Mouse (Mus musculus): ENCODE data around the gene Zic2. TPM values are rescaled to one million over a fixed set of nuclear protein-coding genes. Genes with fewer than 3 reads are reported as not detected.
"Not testable (repeated sequence)": the region's sequence is repeated elsewhere in the genome, so short reads cannot be mapped to it uniquely, and the experiment has no call there.

Zic2 gene
- polyA plus RNA-seq, 1 experiment, result not detected

DNA sequence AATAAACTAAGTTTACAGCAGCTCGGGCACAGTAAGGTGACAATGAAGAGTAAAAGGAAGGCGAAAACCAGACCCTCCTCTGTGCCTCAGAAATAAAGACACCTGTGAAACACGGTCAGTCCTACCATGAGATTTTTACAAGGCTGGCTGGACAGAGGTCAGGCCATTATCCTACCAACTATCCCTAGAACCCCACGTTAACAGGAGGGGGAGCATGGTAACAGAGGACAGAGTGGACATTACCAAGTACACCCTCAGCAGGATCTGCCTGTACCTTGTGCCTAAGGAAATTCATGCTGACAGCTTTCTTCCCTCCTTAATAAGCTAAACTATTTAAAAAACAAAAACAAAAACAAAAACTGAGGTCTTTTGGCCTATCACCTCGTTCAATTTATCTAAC is 15.0 kb upstream of the Zic2 start:
- DNase-seq, result no peak
- Histone ChIP-seq H3K36me3 (ENCODE audit: control insufficient read depth, insufficient read depth, low read length) (no peaks in the 10 kb centered on the region), H3K4me3 (ENCODE audit: control insufficient read depth, insufficient read depth, low read length) (no peak overlapping the region), H3K27me3 (ENCODE audit: control insufficient read depth, insufficient read depth, low read length) (peaks cover 16% of the 10 kb centered on the region), H3K27ac (ENCODE audit: control insufficient read depth, insufficient read depth, low read length) (no peak overlapping the region), H3K4me1 (replicated peaks; ENCODE audit: control insufficient read depth, insufficient read depth, low read length) (peaks cover 17% of the 10 kb centered on the region; the same call in 1 of the 2 replicates)
- 90% methylated on average over 5 of the region's 5 CpGs for WGBS
- TF ChIP-seq POLR2A (IDR thresholded peaks at IDR 0.05; ENCODE audit: control insufficient read depth, extremely low read depth, insufficient read depth, low read length, poor library complexity), result no peak
- TF ChIP-seq CTCF (IDR thresholded peaks at IDR 0.05; ENCODE audit: borderline replicate concordance, control insufficient read depth, extremely low read depth, insufficient read depth, low read length, poor library complexity), result no peak

DNA sequence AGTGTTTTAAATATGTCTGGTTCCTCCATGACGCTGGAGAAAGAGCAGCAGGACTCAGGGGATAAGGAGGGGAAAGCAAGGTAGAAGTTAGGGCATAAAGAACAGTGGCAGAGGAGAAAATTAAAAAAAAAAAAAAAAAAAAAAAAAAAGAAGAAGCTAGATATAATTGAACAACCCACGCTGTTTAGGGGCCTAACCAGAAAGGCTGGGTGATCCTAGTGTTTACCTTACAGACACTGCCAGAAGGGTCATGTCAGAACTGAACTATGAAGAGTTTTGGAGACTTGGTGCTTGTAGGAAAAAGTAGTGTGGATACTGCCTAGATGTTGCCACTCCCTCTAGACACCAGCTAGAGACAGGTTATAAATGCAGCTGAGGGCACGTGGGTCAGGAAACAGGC is 13.7 kb upstream of the Zic2 start:
- Histone ChIP-seq H3K27ac (ENCODE audit: control insufficient read depth, insufficient read depth, low read length) (no peak overlapping the region), H3K4me1 (replicated peaks; ENCODE audit: control insufficient read depth, insufficient read depth, low read length) (peaks cover 22% of the 10 kb centered on the region; the same call in 1 of the 2 replicates), H3K27me3 (ENCODE audit: control insufficient read depth, insufficient read depth, low read length) (peaks cover 23% of the 10 kb centered on the region), H3K4me3 (ENCODE audit: control insufficient read depth, insufficient read depth, low read length) (no peak overlapping the region), H3K36me3 (ENCODE audit: control insufficient read depth, insufficient read depth, low read length) (no peaks in the 10 kb centered on the region)
- TF ChIP-seq POLR2A (IDR thresholded peaks at IDR 0.05; ENCODE audit: control insufficient read depth, extremely low read depth, insufficient read depth, low read length, poor library complexity) (no peak), CTCF (IDR thresholded peaks at IDR 0.05; ENCODE audit: borderline replicate concordance, control insufficient read depth, extremely low read depth, insufficient read depth, low read length, poor library complexity) (no peak)
- no peak for DNase-seq
- WGBS, result 74% methylated on average over 3 of the region's 3 CpGs

GRCm38 (mm10) chr14:122461966-122462365 is 13.3 kb upstream of the Zic2 start:
- no peak overlapping the region for H3K27ac ChIP-seq (ENCODE audit: control insufficient read depth, insufficient read depth, low read length)
- H3K4me3 ChIP-seq (ENCODE audit: control insufficient read depth, insufficient read depth, low read length), result no peak overlapping the region
- peaks cover 22% of the 10 kb centered on the region; the same call in 1 of the 2 replicates for H3K4me1 ChIP-seq (replicated peaks; ENCODE audit: control insufficient read depth, insufficient read depth, low read length)
- H3K36me3 ChIP-seq (ENCODE audit: control insufficient read depth, insufficient read depth, low read length), result no peaks in the 10 kb centered on the region
- 82% methylated on average over 9 of the region's 9 CpGs for WGBS
- no peak for DNase-seq
- no peak for TF ChIP-seq POLR2A (IDR thresholded peaks at IDR 0.05; ENCODE audit: control insufficient read depth, extremely low read depth, insufficient read depth, low read length, poor library complexity)
- TF ChIP-seq CTCF (IDR thresholded peaks at IDR 0.05; ENCODE audit: borderline replicate concordance, control insufficient read depth, extremely low read depth, insufficient read depth, low read length, poor library complexity), result no peak
- H3K27me3 ChIP-seq (ENCODE audit: control insufficient read depth, insufficient read depth, low read length), result peaks cover 23% of the 10 kb centered on the region

- no peak for DNase-seq
- no peak overlapping the region for H3K27ac ChIP-seq (ENCODE audit: control insufficient read depth, insufficient read depth, low read length)
- peaks cover 23% of the 10 kb centered on the region for H3K27me3 ChIP-seq (ENCODE audit: control insufficient read depth, insufficient read depth, low read length)
- TF ChIP-seq POLR2A (IDR thresholded peaks at IDR 0.05; ENCODE audit: control insufficient read depth, extremely low read depth, insufficient read depth, low read length, poor library complexity) (no peak), CTCF (IDR thresholded peaks at IDR 0.05; ENCODE audit: borderline replicate concordance, control insufficient read depth, extremely low read depth, insufficient read depth, low read length, poor library complexity) (no peak)
- H3K36me3 ChIP-seq (ENCODE audit: control insufficient read depth, insufficient read depth, low read length), result no peaks in the 10 kb centered on the region
- peaks cover 22% of the 10 kb centered on the region; the same call in 1 of the 2 replicates for H3K4me1 ChIP-seq (replicated peaks; ENCODE audit: control insufficient read depth, insufficient read depth, low read length)
- H3K4me3 ChIP-seq (ENCODE audit: control insufficient read depth, insufficient read depth, low read length), result no peak overlapping the region
- 70% methylated on average over 17 of the region's 17 CpGs for WGBS
Measured at GRCm38 (mm10) chr14:122462689-122463079, 12.6 kb upstream of the Zic2 start.

- TF ChIP-seq CTCF (IDR thresholded peaks at IDR 0.05; ENCODE audit: borderline replicate concordance, control insufficient read depth, extremely low read depth, insufficient read depth, low read length, poor library complexity), result no peak
- TF ChIP-seq POLR2A (IDR thresholded peaks at IDR 0.05; ENCODE audit: control insufficient read depth, extremely low read depth, insufficient read depth, low read length, poor library complexity), result no peak
- WGBS, result 9% methylated on average over 40 of the region's 40 CpGs
- peaks cover 22% of the 10 kb centered on the region; the same call in 1 of the 2 replicates for H3K4me1 ChIP-seq (replicated peaks; ENCODE audit: control insufficient read depth, insufficient read depth, low read length)
- H3K27me3 ChIP-seq (ENCODE audit: control insufficient read depth, insufficient read depth, low read length), result peaks cover 23% of the 10 kb centered on the region
- no peak for DNase-seq
- peak overlapping the region; percentile 27 for H3K4me3 ChIP-seq (ENCODE audit: control insufficient read depth, insufficient read depth, low read length)
- H3K36me3 ChIP-seq (ENCODE audit: control insufficient read depth, insufficient read depth, low read length), result no peaks in the 10 kb centered on the region
- H3K27ac ChIP-seq (ENCODE audit: control insufficient read depth, insufficient read depth, low read length), result no peak overlapping the region
Measured at GRCm38 (mm10) chr14:122463080-122463691, 12.0 kb upstream of the Zic2 start.

- not testable (repeated sequence) for H3K36me3 ChIP-seq (ENCODE audit: control insufficient read depth, insufficient read depth, low read length); DNase-seq; H3K27ac ChIP-seq (ENCODE audit: control insufficient read depth, insufficient read depth, low read length)
- peak overlapping the region; percentile 27 for H3K4me3 ChIP-seq (ENCODE audit: control insufficient read depth, insufficient read depth, low read length)
- WGBS, result under 1% methylated on average over 55 of the region's 58 CpGs
- H3K4me1 ChIP-seq (replicated peaks; ENCODE audit: control insufficient read depth, insufficient read depth, low read length), result peaks cover 22% of the 10 kb centered on the region; the same call in 1 of the 2 replicates
- H3K27me3 ChIP-seq (ENCODE audit: control insufficient read depth, insufficient read depth, low read length), result peaks cover 26% of the 10 kb centered on the region
Measured at GRCm38 (mm10) chr14:122463734-122464341, 11.4 kb upstream of the Zic2 start.
